Mouse (Mus musculus) cerebral cortex, adult 2 months (tissue): ENCODE data around the gene Rpl37a.

Source experiments
- WGBS: fragments of 180-500 bp; shearing (Covaris S2); methylation state at CpG from one replicate; pipeline ENCODE4 v1.1.7; 2018; 5-methylcytosine and 5-hydroxymethylcytosine counted together

Rpl37a gene

DNA sequence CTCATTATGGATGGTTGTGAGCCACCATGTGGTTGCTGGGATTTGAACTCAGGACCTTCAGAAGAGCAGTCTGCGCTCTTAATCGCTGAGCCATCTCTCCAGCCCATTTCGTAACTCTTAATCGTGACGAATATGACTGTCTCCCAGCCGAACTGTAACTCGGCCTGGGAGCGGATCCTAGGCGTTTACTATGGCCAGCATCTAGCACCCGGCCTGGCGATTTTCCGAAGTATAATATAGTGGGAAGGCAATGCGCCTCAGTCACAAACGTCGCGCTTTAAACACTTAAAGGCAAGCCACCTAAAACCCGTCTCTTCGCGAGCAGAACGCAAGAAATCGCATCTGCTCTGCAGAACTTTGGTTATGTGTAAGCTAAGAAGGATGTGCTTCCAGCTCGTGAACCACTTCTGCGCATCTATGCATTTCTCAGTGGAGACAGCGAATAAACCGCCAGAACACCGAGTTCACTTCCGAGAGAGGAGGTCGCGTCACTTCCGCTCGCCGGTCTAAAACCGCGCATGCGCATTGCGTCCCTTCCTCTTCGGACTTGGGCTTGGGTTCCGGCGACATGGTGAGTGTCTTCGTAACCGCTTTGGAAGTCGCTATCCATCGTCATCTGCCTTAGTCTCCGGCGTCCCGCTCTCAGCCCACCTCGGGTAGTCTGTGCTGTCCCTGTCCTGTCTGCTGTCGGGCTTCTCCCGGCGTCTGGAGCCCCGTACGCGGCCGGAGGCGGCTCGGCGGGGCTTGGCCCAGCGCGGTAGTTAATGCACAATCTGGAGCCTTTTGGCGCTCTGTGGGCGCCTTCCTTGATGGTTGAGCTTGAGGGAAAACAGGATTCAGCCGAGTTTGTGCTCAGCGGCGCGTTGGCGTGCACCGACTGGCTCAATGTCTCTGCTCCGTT, at the start of gene Rpl37a:
Rpl37a (plus strand) TSS at position 538 of the 901 bp plus-strand sequence.
- WGBS: 2% methylated on average over 68 of the region's 68 CpGs

DNA sequence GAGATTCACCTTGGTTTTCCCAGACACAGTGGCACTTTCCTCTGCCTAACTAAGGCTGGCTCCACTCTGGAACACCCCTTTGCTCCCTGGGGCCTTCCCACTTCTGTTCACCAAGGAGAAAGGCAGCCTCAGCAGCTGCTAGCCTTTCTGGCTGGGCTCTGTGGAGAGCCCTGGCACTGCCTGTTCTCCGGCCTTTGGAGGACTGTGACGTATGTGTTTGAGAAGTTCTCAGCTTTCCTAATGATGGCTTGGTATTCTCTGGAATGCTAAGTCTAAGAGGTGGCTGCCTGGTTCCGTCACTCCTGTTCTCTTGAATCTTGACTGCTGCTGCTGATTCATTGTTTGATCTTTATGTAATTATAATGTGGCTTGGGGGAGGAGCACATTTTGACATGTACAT, 38.0 kb upstream of the Rpl37a start:
- 65% methylated on average over 3 of the region's 3 CpGs for WGBS

DNA sequence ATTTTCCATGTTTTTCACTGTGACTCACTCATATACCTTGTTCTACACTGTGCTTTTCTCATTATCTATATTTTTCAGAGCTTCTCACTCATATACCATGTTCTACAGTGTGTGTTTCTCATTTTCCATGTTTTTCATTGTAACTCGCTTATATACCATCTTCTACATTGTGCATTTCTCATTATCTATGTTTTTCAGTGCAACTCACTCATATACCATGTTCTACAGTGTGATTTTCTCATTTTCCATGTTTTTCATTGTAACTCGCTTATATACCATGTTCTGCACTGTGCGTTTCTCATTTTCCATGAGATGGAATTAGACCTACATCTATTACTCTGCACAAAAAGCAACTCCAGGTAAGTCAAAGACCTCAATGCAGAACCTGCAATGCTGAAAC, 14.8 kb upstream of the Rpl37a start:
- WGBS: 54% methylated on average over 3 of the region's 3 CpGs

DNA sequence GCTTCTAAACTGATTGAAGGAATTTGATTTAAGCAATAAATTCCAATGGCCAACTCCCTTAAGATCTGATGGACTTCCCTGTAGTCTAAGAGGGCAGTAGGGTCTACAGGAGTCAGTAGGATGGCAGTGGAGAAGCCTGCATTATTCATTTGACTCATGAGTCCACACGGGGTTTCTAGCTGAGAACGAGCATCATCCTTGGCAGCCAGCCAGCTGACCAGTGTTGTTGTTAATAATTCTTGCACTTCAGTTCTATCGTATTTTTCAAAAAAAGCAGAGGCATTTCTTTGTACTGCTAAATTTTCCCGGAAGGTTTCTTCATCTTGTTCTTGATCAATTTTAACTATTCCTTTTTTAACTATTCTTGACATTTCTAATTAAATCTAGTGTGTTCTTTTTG, 12.4 kb upstream of the Rpl37a start:
- 43% methylated on average over 4 of the region's 4 CpGs for WGBS

DNA sequence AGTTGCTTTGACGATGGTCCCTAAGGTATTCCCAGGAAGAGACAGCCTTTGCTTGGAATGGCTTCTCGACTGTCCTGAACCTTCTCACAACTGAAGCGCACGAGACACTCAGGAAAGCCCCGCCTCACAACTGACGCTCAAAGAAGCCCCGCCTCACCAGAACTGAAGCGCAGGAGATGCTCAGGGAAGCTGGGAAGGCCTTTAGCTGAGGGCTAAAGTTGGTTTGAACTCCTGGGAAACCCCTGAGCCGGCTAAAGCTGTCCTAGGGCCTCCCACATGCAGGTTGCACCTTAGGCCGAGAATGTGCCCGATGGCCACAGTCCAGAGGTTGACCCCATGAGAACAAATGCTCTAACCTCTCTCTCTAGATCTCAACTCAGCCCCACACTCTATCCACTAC, 10.6 kb upstream of the Rpl37a start, which contains the start of gene Ankar:
Ankar (minus strand) TSS at position 101 of the 400 bp plus-strand sequence.
- 81% methylated on average over 11 of the region's 11 CpGs for WGBS

DNA sequence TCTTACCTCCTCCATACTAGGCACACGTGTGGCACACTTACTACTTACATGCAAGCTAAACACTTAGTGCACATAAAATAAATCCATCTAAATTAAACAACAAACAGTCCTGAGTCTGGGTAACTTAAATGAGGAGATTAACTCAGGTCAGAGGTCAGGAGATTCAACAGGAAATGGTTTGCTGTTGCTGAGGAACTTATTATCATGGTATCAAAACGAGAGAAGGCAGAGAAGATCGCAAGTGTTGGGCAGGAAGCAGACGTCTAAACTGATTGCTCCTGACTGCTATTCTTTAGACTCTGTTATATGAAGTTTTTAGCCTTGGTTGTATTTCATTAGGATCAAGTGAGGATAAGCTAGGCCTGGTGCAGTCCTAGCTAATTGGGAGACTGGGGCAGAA, 3.6 kb upstream of the Rpl37a start:
- 66% methylated on average over 4 of the region's 4 CpGs for WGBS

DNA sequence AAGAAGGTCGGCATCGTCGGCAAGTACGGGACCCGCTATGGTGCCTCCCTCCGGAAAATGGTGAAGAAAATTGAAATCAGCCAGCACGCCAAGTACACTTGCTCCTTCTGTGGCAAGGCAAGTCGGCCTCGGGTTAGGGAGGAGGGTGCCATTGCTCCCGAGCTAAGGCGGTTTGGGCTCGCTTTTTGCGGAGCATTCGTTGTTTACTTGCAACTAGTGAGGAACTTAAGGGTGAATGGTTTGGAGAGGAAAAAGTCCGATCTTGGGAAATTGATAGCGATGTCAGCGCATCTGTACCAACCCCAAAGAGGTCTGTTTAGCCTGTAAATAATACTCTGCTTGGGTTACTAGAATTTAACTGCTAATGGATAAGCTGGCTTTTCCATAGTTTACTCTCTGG, 594 bp downstream of the Rpl37a start:
- WGBS: 2% methylated on average over 17 of the region's 17 CpGs

DNA sequence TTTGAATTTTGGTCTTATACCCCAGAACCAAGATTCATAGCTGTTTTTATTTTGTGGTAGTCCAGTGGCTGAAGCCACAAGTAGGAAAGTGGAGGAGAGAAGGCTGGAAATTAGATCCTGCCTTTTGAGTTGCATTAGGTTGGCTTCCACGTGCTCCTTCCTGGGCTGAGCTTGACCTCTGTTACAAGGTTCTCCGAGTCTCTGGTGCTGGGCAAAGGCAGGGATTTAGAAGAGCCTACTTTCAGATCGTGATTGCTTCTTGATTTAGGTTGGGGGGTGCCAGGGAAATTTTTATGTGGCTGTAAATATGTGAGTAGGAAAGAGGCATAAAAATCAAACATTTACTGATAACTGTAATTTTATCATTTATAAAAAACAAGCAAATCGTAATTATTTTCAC, 3.5 kb downstream of the Rpl37a start:
- 62% methylated on average over 4 of the region's 4 CpGs for WGBS

DNA sequence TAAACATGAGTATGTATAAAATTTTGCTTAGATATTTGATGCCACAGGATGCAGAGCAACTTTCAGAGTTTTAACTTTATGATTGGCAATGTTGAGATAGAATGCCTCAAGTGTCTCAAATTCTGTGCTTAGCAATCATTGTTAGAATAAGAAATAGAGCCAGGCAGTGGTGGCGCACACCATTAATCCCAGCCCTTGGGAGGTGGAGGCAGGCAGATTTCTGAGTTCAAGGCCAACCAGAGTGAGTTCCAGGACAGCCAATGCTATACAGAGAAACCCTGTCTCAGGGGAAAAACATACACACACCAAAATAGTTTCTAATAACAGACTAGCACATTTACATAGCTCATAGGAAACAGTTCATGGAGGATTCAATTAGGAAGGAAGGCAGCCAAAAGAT, 4.0 kb downstream of the Rpl37a start:
- 97% methylated on average over 1 of the region's 1 CpGs for WGBS

DNA sequence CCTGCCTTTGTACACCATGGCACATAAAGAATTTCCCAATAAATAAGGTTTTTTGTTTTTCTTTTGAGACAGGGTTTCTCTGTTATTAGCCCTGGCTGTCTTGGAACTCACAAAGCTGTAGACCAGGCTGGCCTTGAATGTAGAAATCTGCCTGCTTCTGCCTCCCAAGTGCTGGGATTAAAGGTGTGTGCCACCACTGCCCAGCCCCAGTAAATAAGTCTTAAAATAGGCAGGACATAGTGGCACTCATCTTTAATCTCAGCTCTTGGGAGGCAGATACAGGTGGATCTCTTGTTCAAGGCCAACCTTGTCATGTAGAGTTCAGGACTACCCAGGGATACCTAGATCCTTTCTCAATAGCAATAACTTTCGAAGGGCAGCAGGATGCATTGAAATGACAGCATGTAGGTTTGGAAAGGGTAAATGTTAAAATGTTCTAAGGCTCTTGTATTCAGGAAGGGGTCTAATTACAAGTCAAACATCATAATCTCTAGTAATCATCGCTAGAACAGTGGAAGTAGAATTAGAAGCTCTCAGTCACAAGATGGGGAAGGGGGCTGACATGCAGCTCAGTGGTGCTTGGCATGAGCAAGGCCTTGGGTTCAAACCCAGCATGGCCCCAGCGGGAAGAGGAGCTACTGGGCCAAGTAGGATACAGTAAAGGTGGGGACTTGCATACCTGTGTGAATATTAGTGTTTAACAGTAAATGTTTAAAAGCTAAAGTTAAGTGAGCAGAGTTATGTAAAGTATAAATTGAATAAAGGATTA, 4.7 kb downstream of the Rpl37a start:
- 82% methylated on average over 3 of the region's 3 CpGs for WGBS

DNA sequence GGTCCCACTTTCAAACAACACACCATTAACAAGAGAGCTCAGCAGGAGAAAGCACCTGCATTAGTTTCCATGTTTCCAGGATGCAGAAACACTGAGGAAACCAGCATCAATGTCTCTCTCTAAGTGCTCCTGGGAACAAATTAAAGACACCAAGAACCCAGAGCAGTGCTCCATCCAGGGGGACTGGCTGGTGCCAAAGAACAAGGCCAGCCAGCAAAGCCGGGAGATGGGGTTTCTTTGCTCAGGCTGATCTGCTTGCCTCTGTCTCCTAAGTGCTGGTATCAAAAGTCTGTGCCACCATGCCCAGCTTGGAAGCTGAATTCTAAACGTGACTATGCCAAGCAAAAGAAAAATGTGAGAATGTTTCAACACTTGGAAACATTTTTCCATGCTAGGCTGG, 5.3 kb downstream of the Rpl37a start:
- 26% methylated on average over 2 of the region's 2 CpGs for WGBS

DNA sequence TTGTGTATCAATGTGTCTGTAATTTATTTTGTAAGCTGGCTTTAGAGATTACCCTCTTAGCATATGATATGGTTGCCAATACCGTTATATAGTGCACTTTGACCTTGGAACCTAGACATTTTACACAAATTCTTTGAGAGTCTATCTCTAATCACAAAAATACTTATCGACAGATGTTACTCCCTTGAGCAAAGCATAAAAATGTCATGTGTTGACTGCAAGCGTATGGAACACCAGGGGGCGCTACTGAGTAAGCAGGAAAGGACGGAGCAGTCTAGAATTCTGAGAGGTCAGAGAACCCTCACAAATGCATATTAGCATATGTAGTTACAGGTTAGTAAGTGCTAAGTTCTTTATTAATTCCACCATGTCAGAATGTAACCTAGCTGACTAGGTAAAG, 5.8 kb downstream of the Rpl37a start:
- WGBS: 7% methylated on average over 5 of the region's 5 CpGs

DNA sequence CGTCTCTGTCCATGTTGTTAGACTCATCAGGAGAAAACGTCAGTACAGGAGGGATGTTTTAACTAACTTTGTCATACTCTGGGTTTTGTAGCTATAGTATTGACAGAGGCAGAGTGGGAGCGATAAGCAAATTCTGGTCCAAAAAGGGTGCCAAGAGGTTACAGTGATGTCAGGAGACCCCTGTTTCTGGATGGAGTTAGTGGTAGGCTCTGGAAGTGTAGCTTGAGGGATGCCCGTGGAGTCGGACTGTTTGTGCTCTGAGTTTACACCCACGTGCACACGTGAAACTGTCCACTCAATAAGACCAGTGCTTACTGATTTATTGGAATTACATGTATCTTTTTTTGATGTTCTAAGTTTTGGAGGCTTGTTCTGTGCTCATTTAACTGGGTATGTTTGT, 6.5 kb downstream of the Rpl37a start:
- 89% methylated on average over 7 of the region's 7 CpGs for WGBS

DNA sequence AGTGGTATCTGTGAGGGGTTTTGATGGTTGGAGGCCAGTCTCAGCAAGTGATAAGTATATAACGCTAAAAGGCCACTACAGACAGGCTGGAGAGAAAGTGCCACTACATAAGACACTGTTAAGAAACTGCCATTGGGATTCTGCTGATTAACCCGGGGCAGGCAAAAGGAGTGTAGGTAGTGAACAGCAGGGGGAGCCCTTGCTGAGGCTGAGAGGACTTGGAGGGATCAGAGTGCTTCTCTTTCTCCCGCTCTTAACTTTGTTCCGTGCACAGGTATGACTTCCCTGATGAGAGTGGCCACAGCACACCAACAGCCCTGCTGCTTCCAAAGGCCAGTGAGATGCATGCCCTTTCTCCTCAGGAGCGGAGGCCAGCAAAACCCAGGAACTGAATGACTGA, 7.8 kb downstream of the Rpl37a start:
- 32% methylated on average over 5 of the region's 5 CpGs for WGBS

DNA sequence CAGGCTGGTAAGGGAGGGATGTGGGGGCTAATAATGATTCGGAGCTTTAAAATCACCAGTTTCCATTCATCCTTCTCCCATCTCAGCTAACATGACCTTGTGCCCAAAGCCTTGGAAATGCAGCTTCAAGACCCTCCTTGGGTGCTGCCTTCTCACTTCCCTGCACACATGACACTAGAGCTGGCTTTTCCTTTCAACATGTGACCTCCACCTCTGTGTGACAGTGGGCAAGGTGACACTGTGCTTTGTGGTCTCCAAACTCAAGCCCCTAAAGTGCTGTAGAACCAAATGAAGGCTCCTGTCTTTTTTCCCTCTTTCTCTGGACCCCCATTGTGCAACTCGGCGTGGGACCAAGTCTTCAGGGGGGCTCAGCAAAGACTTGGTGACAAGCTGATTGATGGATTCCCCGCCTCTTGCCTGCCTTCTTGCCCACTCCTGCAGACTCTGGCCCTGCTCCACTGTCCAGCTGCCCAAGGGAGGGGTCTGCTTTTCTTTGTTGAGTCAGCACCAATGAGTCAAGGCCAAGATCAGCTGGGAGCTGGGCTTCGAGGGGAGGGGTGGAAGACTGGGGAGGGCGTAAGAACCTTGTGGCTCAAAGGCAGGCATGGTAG, 9.1 kb downstream of the Rpl37a start:
- WGBS: 63% methylated on average over 6 of the region's 6 CpGs

DNA sequence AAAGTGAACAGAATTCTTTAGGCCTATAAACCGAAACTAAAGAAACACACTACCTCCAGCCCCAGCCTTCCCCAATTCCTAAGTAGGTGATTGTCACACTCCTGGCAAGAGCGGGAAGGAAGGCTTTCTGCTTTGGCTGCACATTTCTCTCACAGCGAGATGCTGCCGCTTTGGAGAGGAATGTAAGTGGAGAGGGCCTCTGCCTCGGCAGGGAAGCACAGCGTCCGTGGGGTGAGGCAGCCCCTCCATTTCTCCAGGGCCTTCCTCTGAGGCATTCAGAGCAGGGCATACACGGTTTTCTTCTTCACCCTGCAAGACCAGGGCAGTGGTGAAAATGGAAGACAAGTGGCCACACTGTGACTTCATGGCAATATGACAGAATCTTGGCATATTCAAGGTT, 11.6 kb downstream of the Rpl37a start:
- 56% methylated on average over 8 of the region's 8 CpGs for WGBS

DNA sequence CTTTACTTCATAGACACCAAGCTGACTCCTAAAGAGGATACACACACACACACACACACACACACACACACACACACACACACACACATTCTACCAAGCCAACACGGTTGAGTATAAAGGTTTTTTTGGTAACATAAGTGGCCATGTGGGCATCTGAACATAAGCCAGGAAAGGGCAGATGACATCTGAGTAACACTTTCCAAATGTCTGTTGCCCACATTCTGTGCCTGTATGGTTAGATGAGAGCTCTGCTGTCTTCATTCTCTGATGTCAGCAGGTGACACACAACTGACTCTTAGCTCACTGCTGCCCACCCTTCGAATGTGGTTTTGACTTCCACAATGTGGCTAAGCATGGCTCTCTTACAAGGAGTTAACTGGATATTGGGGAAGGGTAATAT, 13.3 kb downstream of the Rpl37a start:
- 67% methylated on average over 2 of the region's 2 CpGs for WGBS

DNA sequence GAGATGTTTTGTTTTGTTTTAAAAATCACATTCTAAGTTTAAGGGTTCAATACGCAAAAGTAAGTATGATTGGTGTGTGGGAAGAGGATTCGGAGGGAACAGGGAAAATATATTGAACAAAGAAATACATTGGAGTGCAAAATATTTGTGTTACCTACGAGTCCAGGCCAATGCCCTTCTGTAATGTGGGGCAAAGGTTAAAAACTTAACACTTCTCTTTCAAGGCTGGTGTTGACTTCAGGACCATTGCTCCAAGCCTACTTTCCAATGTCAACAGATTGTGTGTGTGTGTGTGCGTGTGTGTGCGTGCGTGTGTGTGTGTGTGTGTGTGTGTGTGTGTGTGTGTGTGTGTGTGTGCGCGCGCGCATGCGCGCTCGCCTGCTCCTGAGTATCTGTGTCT, 14.9 kb downstream of the Rpl37a start:
- 91% methylated on average over 13 of the region's 13 CpGs for WGBS

DNA sequence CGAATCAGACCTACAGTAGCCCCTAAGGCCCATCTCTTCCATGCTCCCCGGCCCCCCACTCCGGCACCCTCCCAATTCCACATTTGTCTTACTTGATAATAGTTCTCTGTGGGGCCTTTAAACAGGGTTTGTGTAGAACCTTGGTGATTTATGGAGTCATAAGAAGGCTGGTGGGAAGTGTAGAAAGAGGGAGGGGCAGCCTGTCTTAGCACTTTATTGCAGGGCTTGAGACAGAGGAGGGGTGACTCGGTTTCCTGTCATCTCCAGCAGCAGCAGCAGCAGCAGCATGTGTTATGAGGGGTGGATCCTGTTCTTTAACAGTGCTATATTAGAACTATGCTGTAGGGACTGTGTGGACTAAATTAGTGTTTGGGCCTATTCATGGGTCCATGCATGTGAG, 17.7 kb downstream of the Rpl37a start:
- 95% methylated on average over 4 of the region's 4 CpGs for WGBS

DNA sequence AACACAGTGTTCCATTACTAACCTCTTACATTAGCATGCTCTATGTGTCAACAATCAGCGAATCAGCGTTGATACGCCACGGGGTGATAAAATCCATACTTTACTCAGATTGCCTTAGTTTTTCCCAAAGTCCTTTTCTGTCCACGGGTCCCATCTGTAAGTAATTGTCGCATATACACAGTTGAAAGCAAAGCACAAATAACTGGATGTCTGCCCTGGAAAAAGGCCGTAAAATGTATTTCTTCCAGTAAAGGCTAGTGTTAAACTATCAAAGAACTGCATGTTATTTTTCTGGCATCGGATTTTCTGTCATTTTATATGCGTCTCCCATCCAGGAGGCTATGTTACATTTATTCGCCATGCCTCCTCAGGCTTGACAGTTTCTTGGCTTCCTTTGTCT, 19.0 kb downstream of the Rpl37a start:
- 84% methylated on average over 10 of the region's 10 CpGs for WGBS

DNA sequence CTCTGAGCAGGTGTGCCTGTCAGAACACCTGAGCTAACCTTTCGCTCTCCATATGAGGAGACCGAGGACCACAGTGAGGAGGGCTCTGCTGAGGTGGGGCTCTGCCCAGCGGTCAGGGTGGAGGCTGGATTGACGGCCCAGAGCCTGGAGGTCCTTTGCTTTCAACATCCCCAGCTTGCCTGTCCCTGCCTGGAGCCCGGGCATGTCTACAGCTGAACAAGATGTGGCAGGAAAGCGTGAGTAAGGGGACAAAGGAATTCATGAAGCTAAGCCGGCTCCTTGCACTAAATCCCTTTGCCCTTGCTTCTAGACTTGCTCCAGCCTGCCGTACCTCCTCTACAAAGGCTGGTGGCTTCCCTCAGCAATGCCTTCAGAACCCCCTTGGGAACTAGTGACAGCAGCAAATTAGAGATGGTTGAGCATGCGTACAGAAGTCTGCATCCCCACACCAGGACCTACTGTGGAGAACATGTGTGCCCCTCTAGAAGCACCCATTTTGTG, 22.2 kb downstream of the Rpl37a start:
- WGBS: 93% methylated on average over 9 of the region's 9 CpGs

DNA sequence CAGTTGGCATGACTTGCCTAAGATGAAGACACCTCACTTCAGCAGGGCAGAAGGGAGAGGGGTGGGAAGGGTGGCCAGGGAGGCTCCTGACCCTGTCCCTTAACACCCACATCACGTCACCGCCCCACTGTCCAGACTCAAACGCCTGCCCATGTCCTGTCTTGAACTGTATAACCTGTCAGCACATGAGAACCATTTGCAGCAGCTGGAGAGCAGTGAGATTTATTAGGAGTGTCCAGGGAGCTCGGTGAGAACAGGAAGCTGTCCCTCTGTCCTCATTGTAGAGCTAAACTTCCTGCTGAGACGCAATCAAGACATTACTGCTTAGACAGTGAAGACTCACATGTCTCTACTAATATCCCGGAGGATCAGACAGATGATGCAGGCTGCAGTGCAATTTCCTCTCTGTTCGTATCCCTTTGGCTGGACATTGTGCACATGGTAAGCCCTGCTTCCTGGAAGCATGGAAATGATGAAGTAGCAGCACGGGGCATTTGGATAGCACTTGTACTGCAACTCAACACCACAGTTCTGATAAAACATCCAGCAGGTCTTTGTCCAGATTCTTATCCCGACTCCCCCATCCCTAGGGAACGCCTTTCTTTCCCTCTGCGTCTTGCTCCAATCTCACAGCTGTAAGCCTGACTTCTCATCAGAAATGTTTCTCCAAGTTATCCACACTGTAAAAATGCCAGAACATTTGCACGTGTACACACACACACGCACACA, 25.5 kb downstream of the Rpl37a start:
- 75% methylated on average over 13 of the region's 13 CpGs for WGBS
